Mouse (Mus musculus) MEL (cell line): ENCODE measurements around the gene Ankrd44. TPM values are rescaled to one million over a fixed set of nuclear protein-coding genes. Genes with fewer than 3 reads are reported as not detected.

Source experiments
- DNase-seq: peaks from one replicate; pipeline ENCODE4 v3.0.0; 2011; ENCODE audit warnings: low read depth, low spot score
- H3K27ac ChIP-seq: 2 replicates; pipeline ENCODE4 v1.5.1; 2012; ENCODE audit warnings: low read depth, mild to moderate bottlenecking, control low read depth, low read length, moderate library complexity; ENCODE audit not compliant: control insufficient read depth
- H3K27me3 ChIP-seq, 2 experiments: fragments of 150-350 bp in 1 of 2; sonication (generic) in 1 of 2; 2 replicates each; pipeline ENCODE4 v1.6.1; 2012; ENCODE audit warnings: low read length in 2 of 2, mild to moderate bottlenecking in 2 of 2, improper control_type of control experiment in 1 of 2, moderate library complexity in 1 of 2; ENCODE audit not compliant: insufficient read depth in 2 of 2, control insufficient read depth in 1 of 2
- H3K36me3 ChIP-seq, 2 experiments: 2 replicates each; pipeline ENCODE4 v1.6.1; 2012 to 2014; ENCODE audit warnings: low read length in 2 of 2, improper control_type of control experiment in 1 of 2, inconsistent platforms in 1 of 2, mild to moderate bottlenecking in 1 of 2; ENCODE audit not compliant: insufficient read depth in 2 of 2, control insufficient read depth in 1 of 2
- H3K4me1 ChIP-seq, 2 experiments: fragments of 150-350 bp in 1 of 2; sonication (generic) in 1 of 2; 2 replicates each; pipeline ENCODE4 v1.6.1; 2012; ENCODE audit warnings: low read length in 2 of 2, improper control_type of control experiment in 1 of 2, mild to moderate bottlenecking in 1 of 2; ENCODE audit not compliant: insufficient read depth in 2 of 2, control insufficient read depth in 1 of 2
- H3K4me3 ChIP-seq, 2 experiments: fragments of 150-350 bp in 1 of 2; sonication (generic) in 1 of 2; 2 replicates each; pipeline ENCODE4 v1.5.1; 2012; ENCODE audit warnings: low read depth in 2 of 2, low read length in 2 of 2, mild to moderate bottlenecking in 2 of 2, moderate library complexity in 2 of 2, control low read depth in 1 of 2, improper control_type of control experiment in 1 of 2; ENCODE audit not compliant: control insufficient read depth in 1 of 2, insufficient read depth in 1 of 2
- H3K79me2 ChIP-seq: 2 replicates; pipeline ENCODE4 v1.6.1; 2012; ENCODE audit warnings: mild to moderate bottlenecking, low read length, moderate library complexity; ENCODE audit not compliant: control insufficient read depth, poor library complexity, insufficient read depth
- H3K9ac ChIP-seq: 2 replicates; pipeline ENCODE4 v1.6.1; 2012; ENCODE audit warnings: low read depth, mild to moderate bottlenecking, control low read depth, low read length, moderate library complexity; ENCODE audit not compliant: control insufficient read depth, poor library complexity, severe bottlenecking
- H3K9me3 ChIP-seq: fragments of 150-350 bp; sonication (generic); replicated peaks from 2 replicates; pipeline ENCODE4 v1.6.1; 2012; ENCODE audit warnings: mild to moderate bottlenecking, low read length, improper control_type of control experiment, moderate library complexity; ENCODE audit not compliant: insufficient read depth
- GATA1 ChIP-seq: IDR thresholded peaks from 2 replicates; pipeline ENCODE4 v1.6.1; 2011; ENCODE audit warnings: low read depth, low read length, improper control_type of control experiment
- HCFC1 ChIP-seq: IDR thresholded peaks from 2 replicates; pipeline ENCODE4 v1.6.1; 2012; ENCODE audit warnings: low read depth, mild to moderate bottlenecking, inconsistent platforms, low read length, improper control_type of control experiment, moderate library complexity
- JUND ChIP-seq: IDR thresholded peaks from 2 replicates; pipeline ENCODE4 v1.6.1; 2011; ENCODE audit warnings: low read depth, mild to moderate bottlenecking, improper control_type of control experiment, low read length
- KAT2A ChIP-seq: conservative IDR thresholded peaks from 2 replicates; pipeline ENCODE4 v1.6.1; 2012; ENCODE audit warnings: low read depth, low read length, improper control_type of control experiment, inconsistent platforms
- MEF2A ChIP-seq: IDR thresholded peaks from 2 replicates; pipeline ENCODE4 v1.6.1; 2014; ENCODE audit warnings: low read depth, mild to moderate bottlenecking, inconsistent platforms, low read length, improper control_type of control experiment; ENCODE audit not compliant: poor library complexity, insufficient replicate concordance, severe bottlenecking; ENCODE audit errors: extremely low read depth
- MXI1 ChIP-seq: IDR thresholded peaks from 2 replicates; pipeline ENCODE4 v1.6.1; 2011; ENCODE audit warnings: mild to moderate bottlenecking, low read depth, low read length, improper control_type of control experiment
- MYB ChIP-seq: IDR thresholded peaks from 2 replicates; pipeline ENCODE4 v1.6.1; 2011; ENCODE audit warnings: mild to moderate bottlenecking, low read depth, low read length, improper control_type of control experiment
- MYC ChIP-seq: IDR thresholded peaks from 2 replicates; pipeline ENCODE4 v1.6.1; 2011; ENCODE audit warnings: low read depth, mild to moderate bottlenecking, low read length, improper control_type of control experiment, moderate library complexity
- NRF1 ChIP-seq: IDR thresholded peaks from 2 replicates; pipeline ENCODE4 v1.6.1; 2014; ENCODE audit warnings: low read depth, mild to moderate bottlenecking, inconsistent platforms, low read length, improper control_type of control experiment, moderate library complexity; ENCODE audit not compliant: poor library complexity, insufficient read depth, severe bottlenecking
- POLR2AphosphoS5 ChIP-seq: IDR thresholded peaks from 2 replicates; pipeline ENCODE4 v1.6.1; 2012; ENCODE audit warnings: low read depth, borderline replicate concordance, mild to moderate bottlenecking, inconsistent platforms, low read length, moderate library complexity, mixed read lengths
- RAD21 ChIP-seq: IDR thresholded peaks from 2 replicates; pipeline ENCODE4 v1.6.1; 2011; ENCODE audit warnings: mild to moderate bottlenecking, low read depth, low read length, improper control_type of control experiment
- RCOR1 ChIP-seq: IDR thresholded peaks from 2 replicates; pipeline ENCODE4 v1.6.1; 2012; ENCODE audit warnings: low read depth, mild to moderate bottlenecking, inconsistent platforms, low read length, improper control_type of control experiment
- SMC3 ChIP-seq: IDR thresholded peaks from 2 replicates; pipeline ENCODE4 v1.6.1; 2011; ENCODE audit warnings: low read depth, low read length, improper control_type of control experiment
- TAL1 ChIP-seq: IDR thresholded peaks from 2 replicates; pipeline ENCODE4 v1.6.1; 2012; ENCODE audit warnings: mild to moderate bottlenecking, inconsistent platforms, low read length, moderate library complexity, mixed read lengths
- TBP ChIP-seq: IDR thresholded peaks from 2 replicates; pipeline ENCODE4 v1.8.0; 2011; ENCODE audit warnings: low read depth, low read length, improper control_type of control experiment
- UBTF ChIP-seq: IDR thresholded peaks from 2 replicates; pipeline ENCODE4 v1.6.1; 2012; ENCODE audit warnings: low read depth, mild to moderate bottlenecking, inconsistent platforms, low read length, improper control_type of control experiment, moderate library complexity, borderline replicate concordance; ENCODE audit not compliant: insufficient read depth
- USF1 ChIP-seq: IDR thresholded peaks from 2 replicates; pipeline ENCODE4 v1.6.1; 2014; ENCODE audit warnings: low read depth, mild to moderate bottlenecking, inconsistent platforms, low read length, improper control_type of control experiment, moderate library complexity
- ZKSCAN1 ChIP-seq: IDR thresholded peaks from 2 replicates; pipeline ENCODE4 v1.6.1; 2012; ENCODE audit warnings: low read depth, mild to moderate bottlenecking, inconsistent platforms, low read length, improper control_type of control experiment, moderate library complexity
- polyA plus RNA-seq, 2 experiments: library from polyadenylated mRNA; stranded (reverse) in 1 of 2; unstranded in 1 of 2; fragments of >175 nt in 1 of 2; fragments of >200 nt in 1 of 2; gene quantifications; 2 replicates each; pipeline versions ENCODE4 v1.2.1 to v1.2.4; 2012; ENCODE audit warnings: low replicate concordance in 2 of 2, low read depth in 1 of 2; ENCODE audit not compliant: insufficient read length in 2 of 2, insufficient read depth in 1 of 2, missing spikeins in 1 of 2
- total RNA-seq: library from RNA; depleted of rRNA; stranded (reverse); fragments of 300-350 nt; gene quantifications from 2 replicates; pipeline ENCODE4 v1.2.3, GENCODE M21; 2012

The Ankrd44 gene
- total and polyA plus RNA-seq, 3 experiments: 2.3 to 4.4 TPM; not detected in 1

DNA sequence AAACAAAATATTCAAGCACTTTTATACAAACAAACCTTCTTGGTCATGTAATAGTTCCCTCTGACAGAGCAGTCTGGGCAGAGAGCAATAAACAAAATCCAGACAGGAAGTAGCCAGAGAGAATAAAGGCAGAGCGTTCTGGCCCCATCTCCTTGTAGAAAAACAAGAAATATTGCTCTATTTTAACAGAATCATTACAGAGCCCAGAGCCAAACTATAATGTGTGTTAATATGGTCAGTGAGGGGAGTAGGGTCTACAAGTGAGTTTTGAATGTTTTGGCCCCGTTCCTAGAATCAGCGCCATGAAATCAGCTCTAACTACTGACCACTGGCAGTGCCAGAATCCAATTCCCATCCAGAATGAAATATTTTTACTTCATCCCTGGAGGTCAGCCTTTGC lies 38.3 kb downstream of the Ankrd44 start:
- Histone ChIP-seq H3K79me2 (no peaks in the 10 kb centered on the region), H3K27me3 (no peaks in the 10 kb centered on the region), H3K36me3 (peaks cover 0 to 5% of the 10 kb centered on the region in 2 experiments; a peak in 2 of 4 replicates), H3K9me3 (no peaks in the 10 kb centered on the region), H3K9ac (no peak overlapping the region), H3K27ac (no peak overlapping the region), H3K4me1 (peaks cover 0 to 8% of the 10 kb centered on the region in 2 experiments; a peak in 2 of 4 replicates), H3K4me3 (no peak overlapping the region)
- TF ChIP-seq TBP (no peak), UBTF (no peak), MXI1 (no peak), USF1 (no peak), GATA1 (no peak)
- DNase-seq: no peak

DNA sequence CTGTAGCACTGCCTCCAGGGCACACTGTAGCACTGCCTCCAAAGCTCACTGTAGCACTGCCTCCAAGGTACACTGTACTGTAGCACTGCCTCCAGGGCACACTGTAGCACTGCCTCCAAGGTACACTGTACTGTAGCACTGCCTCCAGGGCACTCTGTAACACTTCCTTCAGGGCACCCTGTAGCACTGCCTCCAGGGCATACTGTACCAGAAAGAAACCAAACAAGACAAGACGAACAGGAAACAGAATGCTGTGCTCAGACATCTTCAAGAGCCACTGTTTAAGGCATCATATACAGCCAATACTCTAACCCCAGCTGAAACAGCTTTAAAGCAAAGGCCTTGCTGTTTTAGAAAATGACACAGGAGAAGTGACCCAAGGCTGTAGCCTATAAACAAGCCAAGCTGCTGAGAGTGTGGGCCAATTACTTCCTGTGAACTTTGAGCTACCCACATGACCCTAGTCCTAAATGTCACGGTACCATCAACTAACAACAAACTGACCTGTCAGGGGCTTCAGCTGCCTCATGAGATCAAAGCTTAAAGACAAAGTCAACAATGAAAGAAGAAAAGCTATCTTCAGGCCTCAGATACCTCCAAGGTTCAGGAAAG lies 43.2 kb downstream of the Ankrd44 start:
- H3K27me3 ChIP-seq: no peaks in the 10 kb centered on the region
- H3K79me2 ChIP-seq: no peaks in the 10 kb centered on the region
- TF ChIP-seq GATA1 (no peak), POLR2AphosphoS5 (no peak), NRF1 (no peak), ZKSCAN1 (no peak), RAD21 (no peak), KAT2A (no peak), SMC3 (no peak), JUND (no peak), RCOR1 (no peak), MEF2A (no peak), HCFC1 (no peak), MXI1 (no peak), MYC (no peak), USF1 (no peak), TAL1 (no peak), MYB (no peak)
- TF ChIP-seq, all 39 proteins: peak for 0
- no peaks in the 10 kb centered on the region for H3K4me1 ChIP-seq
- peaks cover 0 to 1% of the 10 kb centered on the region in 2 experiments; a peak in 2 of 4 replicates for H3K36me3 ChIP-seq
- H3K27ac ChIP-seq: no peak overlapping the region
- H3K9ac ChIP-seq: no peak overlapping the region
- no peak for DNase-seq
- no peak overlapping the region for H3K4me3 ChIP-seq
- no peaks in the 10 kb centered on the region for H3K9me3 ChIP-seq
